ENCODE assay signal across 11 mouse cellular contexts in the genomic region with DNA sequence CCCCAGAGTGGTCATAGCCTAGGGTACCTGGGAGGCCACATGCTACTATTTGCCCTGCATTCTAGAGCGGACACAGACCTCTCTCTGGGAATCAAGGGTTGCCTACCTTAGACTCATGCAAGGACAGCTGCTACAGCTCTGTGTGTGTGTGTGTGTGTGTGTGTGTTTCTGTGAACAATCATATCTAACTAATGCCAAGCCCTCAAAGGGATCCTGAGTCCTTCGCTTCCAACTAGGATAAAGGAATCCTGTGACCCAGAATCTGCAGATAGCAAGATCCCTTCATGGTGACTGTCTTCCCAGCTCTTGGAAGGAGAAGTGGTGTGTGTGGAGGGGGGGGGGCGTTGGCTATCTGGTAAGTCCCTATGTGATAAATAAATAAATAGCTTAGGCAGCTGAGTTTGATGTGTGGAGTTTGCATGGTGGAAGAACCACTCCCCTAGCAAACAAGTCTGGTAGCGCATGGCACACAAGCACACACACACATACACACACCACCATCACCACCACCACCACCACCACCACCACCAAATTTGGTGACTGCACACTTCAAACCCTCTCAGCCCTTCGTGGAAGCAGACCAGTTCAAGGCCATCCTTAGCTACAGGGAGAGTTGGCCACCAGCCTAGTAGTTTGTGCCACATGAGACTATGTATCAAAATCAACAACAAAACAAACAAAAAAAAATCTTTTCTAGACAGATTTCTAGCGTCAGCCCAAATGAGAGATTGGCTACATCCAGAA. TPM values are rescaled to one million over a fixed set of nuclear protein-coding genes. Genes with fewer than 3 reads are reported as not detected.
DNase-seq lines count a peak whose midpoint lies in the region; ATAC-seq and TF ChIP-seq lines count a peak whose summit lies in the region.
"Had no signal": no experiment of that assay in that cellular context is flagged by ENCODE, and none has a peak within 500 bp of the region (broad histone marks: within the 10 kb centered on the region; RNA-seq: fewer than 3 reads in every experiment).

No protein-coding gene starts in this region.

- H3K4me2 ChIP-seq in heart, embryonic 14.5 days (ENCODE audit: low read length) = peak overlapping the region; percentile 73; the same call in 1 of the 2 replicates
- no peak overlapping the region for H3K4me2 ChIP-seq in heart, embryonic 12.5 days
- peak overlapping the region; percentile 72; the same call in 1 of the 2 replicates for H3K4me2 ChIP-seq in liver, embryonic 15.5 days
- H3K4me2 ChIP-seq: hindbrain, embryonic 13.5 days had no signal

- no peaks in the 10 kb centered on the region for H3K27me3 ChIP-seq in heart, embryonic 14.5 days (ENCODE audit: control insufficient read depth, insufficient read depth, low read length)
- H3K27me3 ChIP-seq in heart, embryonic 12.5 days (replicated peaks) = no peaks in the 10 kb centered on the region
- H3K27me3 ChIP-seq in G1E (ENCODE audit: insufficient read depth, low read length) = no peaks in the 10 kb centered on the region
- H3K27me3 ChIP-seq in liver, embryonic 15.5 days = peaks cover 7% of the 10 kb centered on the region; the same call in 1 of the 2 replicates
- H3K27me3 ChIP-seq: embryonic facial prominence, embryonic 13.5 days had no signal

- no peak overlapping the region for H3K9ac ChIP-seq in heart, embryonic 14.5 days (ENCODE audit: low read length)
- H3K9ac ChIP-seq in heart, embryonic 12.5 days = no peak overlapping the region
- H3K9ac ChIP-seq in liver, embryonic 15.5 days = peak overlapping the region; percentile 49
- H3K9ac ChIP-seq: forebrain, embryonic 13.5 days; hindbrain, embryonic 13.5 days had no signal

- DNase-seq in A20 (ENCODE audit: low read depth, low spot score) = peak; percentile 75
- no peak for DNase-seq in G1E (ENCODE audit: low spot score)
- DNase-seq in kidney, postnatal 4 days = no peak

- H3K36me3 ChIP-seq in heart, embryonic 14.5 days (ENCODE audit: control insufficient read depth, insufficient read depth, low read length) = no peaks in the 10 kb centered on the region
- no peaks in the 10 kb centered on the region for H3K36me3 ChIP-seq in heart, embryonic 12.5 days
- no peaks in the 10 kb centered on the region for H3K36me3 ChIP-seq in G1E (replicated peaks)
- no peaks in the 10 kb centered on the region for H3K36me3 ChIP-seq in liver, embryonic 15.5 days (replicated peaks)
- H3K36me3 ChIP-seq: embryonic facial prominence, embryonic 13.5 days; hindbrain, embryonic 13.5 days had no signal

- no peak overlapping the region for H3K4me3 ChIP-seq in heart, embryonic 14.5 days (ENCODE audit: control insufficient read depth in 1 of 2, insufficient read depth in 1 of 2, low read depth in 1 of 2, low read length in 2 of 2)
- no peak overlapping the region for H3K4me3 ChIP-seq in heart, embryonic 12.5 days
- H3K4me3 ChIP-seq in G1E (ENCODE audit: low read depth, low read length) = peak overlapping the region; percentile 61; the same call in 1 of the 2 replicates
- H3K4me3 ChIP-seq in liver, embryonic 15.5 days (replicated peaks) = no peak overlapping the region
- H3K4me3 ChIP-seq: embryonic facial prominence, embryonic 13.5 days; forebrain, embryonic 13.5 days; heart, adult 2 months; hindbrain, embryonic 13.5 days had no signal

- no peak overlapping the region for H3K27ac ChIP-seq in heart, embryonic 14.5 days (replicated peaks in 1 of 2; ENCODE audit: control insufficient read depth in 1 of 2, insufficient read depth in 1 of 2, low read depth in 2 of 2, low read length in 2 of 2)
- no peak overlapping the region for H3K27ac ChIP-seq in heart, embryonic 12.5 days (ENCODE audit: poor library complexity, severe bottlenecking)
- H3K27ac ChIP-seq in liver, embryonic 15.5 days (replicated peaks) = peak overlapping the region; percentile 9; the same call in 1 of the 2 replicates
- H3K27ac ChIP-seq: forebrain, embryonic 13.5 days; hindbrain, embryonic 13.5 days had no signal

- no peaks in the 10 kb centered on the region for H3K9me3 ChIP-seq in heart, embryonic 14.5 days (ENCODE audit: control insufficient read depth, low read length)
- H3K9me3 ChIP-seq in heart, embryonic 12.5 days (replicated peaks) = no peaks in the 10 kb centered on the region
- no peaks in the 10 kb centered on the region for H3K9me3 ChIP-seq in G1E (replicated peaks)
- no peaks in the 10 kb centered on the region for H3K9me3 ChIP-seq in liver, embryonic 15.5 days (replicated peaks)
- H3K9me3 ChIP-seq: embryonic facial prominence, embryonic 13.5 days; forebrain, embryonic 13.5 days; hindbrain, embryonic 13.5 days had no signal

- H3K4me1 ChIP-seq in heart, embryonic 14.5 days (ENCODE audit: control insufficient read depth in 2 of 2, insufficient read depth in 2 of 2, low read length in 2 of 2) = peaks cover 21 to 47% of the 10 kb centered on the region in 2 experiments
- peaks cover 51% of the 10 kb centered on the region for H3K4me1 ChIP-seq in heart, embryonic 12.5 days (replicated peaks)
- peaks cover 97% of the 10 kb centered on the region for H3K4me1 ChIP-seq in G1E (ENCODE audit: insufficient read depth, low read depth, low read length)
- H3K4me1 ChIP-seq in liver, embryonic 15.5 days (replicated peaks) = peaks cover 86% of the 10 kb centered on the region

- ATAC-seq in heart, embryonic 14.5 days (ENCODE audit: insufficient number of reproducible peaks, insufficient read depth, low FRiP score, low read depth) = no peak
- ATAC-seq in heart, embryonic 12.5 days (ENCODE audit: insufficient number of reproducible peaks, low FRiP score) = no peak
- ATAC-seq in G1E (ENCODE audit: extremely low read depth, insufficient number of reproducible peaks, low FRiP score, poor library complexity, severe bottlenecking) = no peak
- no peak for ATAC-seq in liver, embryonic 15.5 days (ENCODE audit: insufficient read depth)
- no peak for ATAC-seq in erythroblast, adult 5-6 weeks (replicated peaks; ENCODE audit: low FRiP score, poor library complexity, severe bottlenecking)

- 56% methylated on average over 6 of the region's 6 CpGs for WGBS in heart, embryonic 14.5 days
- 60% methylated on average over 6 of the region's 6 CpGs for WGBS in heart, embryonic 12.5 days
- WGBS in liver, embryonic 15.5 days (ENCODE audit: insufficient replicate concordance) = 48% methylated on average over 6 of the region's 6 CpGs

- TF ChIP-seq CTCF in G1E (IDR thresholded peaks at IDR 0.05; ENCODE audit: low read depth, low read length) = no peak

RNA-seq across cellular contexts. Expression of a gene that starts 35.5 kb away (rescaled TPM):
- polyA plus RNA-seq in heart, embryonic 14.5 days (2014; fragmentation: Nextera tagmentation; extraction: Ambion mirVana) = 2.4 and 2.8 TPM in 2 replicates
- polyA plus RNA-seq in heart, embryonic 12.5 days (2016; fragmentation: Nextera tagmentation; extraction: Ambion mirVana) = 2.0 and 2.1 TPM in 2 replicates
- not detected in 2 replicates for total RNA-seq in G1E (2014; fragmentation: Nextera tagmentation)
- 0.41 and 0.60 TPM in 2 replicates for total RNA-seq in G1E (2017)
- polyA plus RNA-seq in G1E (2012) = 0.08 and 0.22 TPM in 2 replicates
- polyA plus RNA-seq in liver, embryonic 15.5 days (2015; fragmentation: Nextera tagmentation; extraction: Ambion mirVana) = 6.5 and 8.4 TPM in 2 replicates
- total RNA-seq in erythroblast, adult 5-6 weeks (2015; ENCODE audit: low replicate concordance) = 3.3 TPM in 2 replicates
- 2.5 and 4.3 TPM in 2 replicates for total RNA-seq in erythroblast, adult 5-6 weeks (2017; ENCODE audit: low replicate concordance)

RNA-seq across cellular contexts. Expression of a gene that starts 48.5 kb away (rescaled TPM):
- polyA plus RNA-seq in heart, embryonic 14.5 days (2014; fragmentation: Nextera tagmentation; extraction: Ambion mirVana) = 342 and 368 TPM in 2 replicates
- 317 and 330 TPM in 2 replicates for polyA plus RNA-seq in heart, embryonic 12.5 days (2016; fragmentation: Nextera tagmentation; extraction: Ambion mirVana)
- total RNA-seq in G1E (2014; fragmentation: Nextera tagmentation) (82.9 and 101 TPM in 2 replicates), G1E (2017) (78.7 and 86.7 TPM in 2 replicates)
- polyA plus RNA-seq in G1E (2012) = 175 and 181 TPM in 2 replicates
- 59.4 and 74.4 TPM in 2 replicates for polyA plus RNA-seq in liver, embryonic 15.5 days (2015; fragmentation: Nextera tagmentation; extraction: Ambion mirVana)
- 19.2 and 28.0 TPM in 2 replicates for total RNA-seq in erythroblast, adult 5-6 weeks (2015; ENCODE audit: low replicate concordance)
- 19.1 and 31.1 TPM in 2 replicates for total RNA-seq in erythroblast, adult 5-6 weeks (2017; ENCODE audit: low replicate concordance)
